Mouse (Mus musculus) lung, postnatal 10 days (tissue): Measurements from ENCODE around the gene Agl.
"Not testable (repeated sequence)": the region's sequence is repeated elsewhere in the genome, so short reads cannot be mapped to it uniquely, and the experiment has no call there.

ENCODE experiments used
- DNase-seq: peaks from one replicate; pipeline ENCODE4 v3.0.0; 2021

The Agl gene

DNA sequence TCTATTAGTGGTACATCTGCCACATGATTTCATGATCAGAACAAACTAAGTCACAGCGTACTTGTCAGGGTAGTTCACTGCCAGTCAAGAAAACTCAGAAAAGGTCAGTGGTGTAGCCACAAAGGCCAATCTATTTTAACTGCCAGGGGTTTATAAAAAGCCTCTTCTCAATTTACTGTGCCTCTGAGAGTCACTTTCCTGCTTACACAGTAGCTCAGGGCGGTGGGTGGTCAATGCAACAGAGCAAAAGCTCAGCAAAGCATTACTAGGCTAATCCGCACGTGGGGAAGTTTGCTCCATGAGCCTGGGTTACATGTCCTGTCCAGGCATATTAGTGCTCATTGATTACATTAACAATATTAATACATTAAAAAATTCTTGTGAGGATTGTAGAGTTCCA is 8.0 kb upstream of the Agl start:
- no peak for DNase-seq

DNA sequence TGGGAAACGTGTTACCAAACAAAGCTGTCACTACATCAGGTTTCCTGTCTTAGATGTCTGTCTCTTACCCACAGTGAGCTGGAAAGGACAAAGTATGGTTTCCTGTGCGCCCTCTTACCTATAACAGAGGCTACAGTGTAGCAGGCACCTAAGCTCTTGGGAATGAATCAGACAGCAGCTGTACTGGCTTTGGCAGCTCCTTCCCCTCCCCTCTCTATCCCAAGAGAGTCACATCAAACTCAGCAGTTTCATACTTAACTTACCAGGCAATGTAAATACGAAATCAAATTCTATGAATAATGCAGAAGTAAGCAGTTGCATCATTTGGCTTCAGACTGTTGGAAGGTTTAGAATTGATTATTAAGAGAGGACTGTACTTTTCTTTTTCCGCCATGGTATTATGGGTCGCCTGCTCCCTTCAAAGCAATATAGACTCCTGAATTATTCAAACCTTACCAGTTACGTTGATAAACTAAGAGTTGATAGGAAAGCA is 7.4 kb upstream of the Agl start:
- no peak for DNase-seq

DNA sequence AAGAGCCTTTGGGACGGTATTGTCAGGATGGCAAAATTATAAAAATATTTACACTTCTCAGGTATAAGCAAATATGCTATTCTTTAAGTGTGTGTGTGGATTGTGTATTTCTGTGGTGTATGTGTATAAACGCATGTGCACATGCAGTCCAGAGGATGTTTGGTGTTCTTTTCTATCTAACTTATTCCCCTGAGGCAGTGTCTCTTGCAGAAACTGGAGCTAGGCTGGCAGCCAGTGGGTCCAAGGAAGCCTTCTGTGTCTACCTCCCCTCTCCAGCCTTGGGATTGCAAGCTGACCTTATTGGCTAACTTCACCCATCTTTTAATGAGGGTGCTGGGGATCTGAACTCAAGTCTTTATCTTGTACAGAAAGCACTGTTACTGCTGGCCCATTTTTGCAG is 5.0 kb upstream of the Agl start:
- DNase-seq: no peak

DNA sequence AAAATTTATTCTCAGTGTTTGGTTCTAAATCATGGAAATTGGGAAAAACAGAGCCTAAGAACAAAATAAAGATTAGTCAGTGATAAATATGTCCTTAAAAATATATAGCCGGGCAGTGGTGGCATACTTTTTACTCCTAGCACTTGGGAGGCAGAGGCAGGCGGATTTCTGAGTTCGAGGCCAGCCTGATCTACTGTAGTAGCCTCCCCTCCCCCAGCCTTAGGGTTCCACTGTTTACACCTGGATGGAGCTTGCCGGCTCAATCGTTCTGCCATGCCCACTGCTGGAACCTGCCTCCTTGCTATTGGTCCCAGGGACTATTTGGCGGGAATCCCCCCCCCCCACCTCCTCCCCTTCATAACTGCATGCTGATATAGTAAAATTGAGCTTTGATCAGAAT is 2.4 kb upstream of the Agl start:
- not testable (repeated sequence) for DNase-seq

DNA sequence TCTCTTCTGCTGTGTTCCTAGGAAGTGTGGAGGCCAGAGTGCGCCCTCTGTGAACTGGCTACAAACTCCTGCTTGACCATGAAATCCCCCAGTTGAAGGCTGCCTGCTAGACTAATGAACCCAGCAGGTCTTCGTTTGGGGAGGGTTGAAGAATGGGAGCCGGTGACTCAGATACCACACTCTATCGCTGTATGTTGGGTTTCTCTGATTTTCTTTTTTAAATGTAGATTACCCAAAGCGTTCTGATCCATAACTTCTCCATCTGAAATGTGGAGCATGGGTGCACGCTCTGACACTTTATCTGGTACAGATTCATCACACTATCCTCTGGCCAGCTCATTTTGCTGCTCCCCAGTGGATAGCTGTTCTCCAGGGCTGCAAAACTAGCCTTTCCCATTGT is 1.3 kb upstream of the Agl start:
- no peak for DNase-seq

DNA sequence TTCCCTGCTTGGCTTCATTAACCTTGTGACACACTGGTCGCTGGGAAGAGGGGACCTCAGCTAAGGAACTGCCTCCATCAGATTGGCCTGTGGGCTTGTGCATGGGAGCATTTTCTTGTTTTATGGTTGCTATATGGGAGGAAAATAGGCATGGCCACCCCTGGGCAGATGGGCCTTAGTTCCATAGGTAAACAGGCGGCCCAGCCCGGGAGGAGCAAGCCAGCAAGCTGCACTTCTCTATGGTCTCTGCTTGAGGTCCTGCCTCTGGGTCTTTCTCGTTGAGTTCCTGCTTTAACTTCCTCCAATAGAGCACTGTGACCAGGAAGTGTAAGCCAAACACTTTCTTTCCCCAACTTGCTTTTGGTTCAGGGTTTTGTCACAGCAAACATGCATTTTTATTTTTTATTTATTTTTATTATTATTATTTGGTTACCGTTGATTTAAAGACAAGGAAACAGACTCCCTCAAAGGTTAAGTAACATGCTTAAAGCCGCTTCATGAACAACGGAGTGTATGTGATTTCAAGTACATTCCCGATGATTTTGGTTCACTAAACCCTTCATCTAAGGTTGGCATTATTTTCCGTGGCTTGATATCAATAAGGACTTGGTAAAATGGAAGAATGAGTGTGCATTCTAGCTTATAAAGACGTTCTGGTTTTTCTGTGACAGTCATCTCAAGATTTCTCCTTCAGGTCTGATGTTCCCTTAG is 696 bp upstream of the Agl start:
- DNase-seq: no peak

DNA sequence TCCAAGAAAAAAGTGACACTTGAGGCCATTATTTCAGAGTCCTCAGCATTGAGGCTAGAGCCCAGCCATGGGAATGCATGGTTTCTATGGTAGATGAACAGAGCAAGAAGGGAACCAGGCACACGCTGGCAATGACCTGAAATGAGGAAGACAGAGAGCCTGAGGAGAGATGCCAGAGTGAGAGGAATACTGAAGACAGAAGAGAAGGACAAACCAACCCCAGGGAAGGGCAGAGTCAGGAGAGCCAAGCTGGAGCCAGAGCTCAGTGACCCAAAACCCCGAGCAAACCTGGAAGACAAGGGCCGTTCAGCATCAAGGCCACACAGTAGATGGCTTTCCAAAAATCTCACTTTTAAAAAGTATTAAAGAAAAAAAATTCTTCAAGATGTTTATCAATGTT is 2.1 kb downstream of the Agl start:
- no peak for DNase-seq

DNA sequence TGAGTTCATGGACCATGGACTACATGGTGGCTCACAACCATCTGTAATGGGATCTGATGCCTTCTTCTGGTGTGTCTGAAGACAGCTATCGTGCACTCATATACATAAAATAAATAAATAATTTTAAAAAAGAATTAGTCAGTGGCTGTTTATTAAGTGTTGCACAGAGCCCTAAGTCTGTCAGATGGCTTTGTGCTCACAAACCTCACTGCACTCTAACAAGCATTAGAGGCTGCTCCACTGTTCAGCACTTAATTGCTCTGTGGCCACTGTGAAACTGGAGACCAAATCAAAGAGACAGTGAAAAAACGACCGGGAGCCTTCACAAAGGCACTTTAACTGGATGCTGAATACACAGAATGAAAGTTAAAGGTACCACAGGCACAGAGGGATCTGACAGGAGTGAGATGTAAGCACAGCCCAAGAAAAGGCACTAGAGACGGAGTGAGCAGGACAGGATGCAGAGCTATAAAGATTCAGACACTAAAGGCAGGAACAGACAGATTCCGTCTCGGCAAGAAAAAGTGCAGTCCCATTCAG is 3.1 kb downstream of the Agl start:
- DNase-seq: no peak

DNA sequence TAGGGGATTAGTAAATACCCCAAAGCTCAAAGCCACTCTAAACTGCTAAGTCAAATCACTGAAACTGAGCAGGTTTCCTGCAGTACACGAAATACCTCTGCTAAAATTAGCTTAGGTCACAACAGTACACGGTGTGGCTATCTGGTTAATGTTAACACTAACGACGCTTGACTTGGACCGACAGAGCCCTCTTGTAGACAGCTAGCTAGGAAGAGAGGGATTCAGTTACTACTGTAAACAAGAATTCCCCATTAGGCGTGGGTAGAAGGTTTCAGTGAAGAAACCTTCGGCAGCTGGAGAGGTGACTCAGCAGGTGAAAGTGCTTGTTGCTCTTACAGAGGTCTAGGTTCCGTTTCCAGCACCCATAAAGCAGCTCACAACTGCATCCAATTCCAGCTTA is 6.2 kb downstream of the Agl start:
- no peak for DNase-seq

DNA sequence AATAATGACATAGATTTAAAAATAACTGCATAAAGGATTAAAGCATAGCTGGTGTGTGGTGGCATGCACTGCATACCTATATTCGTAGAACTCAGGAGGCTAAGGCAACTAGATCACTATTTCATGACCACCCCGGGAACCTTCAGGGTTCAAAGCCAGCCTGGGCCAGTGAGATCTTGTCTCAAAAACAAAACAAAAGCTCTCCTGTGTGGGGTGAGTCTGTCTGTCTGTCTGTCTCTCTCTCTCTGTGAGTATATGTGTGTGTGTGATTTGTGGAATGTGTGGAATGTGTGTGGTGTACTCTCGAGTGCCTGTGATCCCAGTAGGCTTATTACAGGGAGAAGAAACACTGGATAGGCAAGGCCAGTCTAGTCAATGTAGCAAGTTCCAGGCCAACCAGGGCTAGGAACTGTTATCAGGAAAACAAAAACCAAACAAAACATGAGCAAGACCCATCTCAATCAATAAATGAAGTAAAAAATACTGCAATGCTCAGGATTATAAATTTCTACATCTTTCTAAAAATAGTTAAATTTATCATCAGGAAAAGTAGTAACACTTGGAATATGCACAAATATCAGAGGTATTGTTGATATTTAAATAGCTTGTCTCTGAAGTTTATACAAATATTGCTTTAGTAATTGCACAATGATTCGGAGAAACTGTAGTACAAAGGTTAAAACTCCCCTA is 9.0 kb downstream of the Agl start:
- DNase-seq: no peak

DNA sequence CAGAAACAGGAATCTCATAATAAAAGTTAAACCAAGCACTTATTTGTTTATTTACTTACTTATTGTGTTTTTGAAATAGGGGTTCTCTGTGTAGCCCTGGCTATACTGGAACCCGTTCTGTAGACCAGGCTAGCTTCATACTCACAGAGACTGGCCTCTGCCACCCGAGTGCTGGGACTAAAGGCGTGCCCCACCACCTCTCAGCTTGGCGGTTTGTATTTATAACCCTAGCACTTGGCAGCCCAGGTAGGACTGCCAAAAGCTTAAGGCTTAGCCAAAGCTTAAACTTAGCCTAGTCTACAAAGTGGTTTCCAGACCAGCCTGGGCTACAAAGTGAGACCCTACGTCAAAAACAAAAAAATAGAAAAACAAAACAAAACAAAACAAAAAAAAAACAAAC is 19.1 kb downstream of the Agl start:
- no peak for DNase-seq

DNA sequence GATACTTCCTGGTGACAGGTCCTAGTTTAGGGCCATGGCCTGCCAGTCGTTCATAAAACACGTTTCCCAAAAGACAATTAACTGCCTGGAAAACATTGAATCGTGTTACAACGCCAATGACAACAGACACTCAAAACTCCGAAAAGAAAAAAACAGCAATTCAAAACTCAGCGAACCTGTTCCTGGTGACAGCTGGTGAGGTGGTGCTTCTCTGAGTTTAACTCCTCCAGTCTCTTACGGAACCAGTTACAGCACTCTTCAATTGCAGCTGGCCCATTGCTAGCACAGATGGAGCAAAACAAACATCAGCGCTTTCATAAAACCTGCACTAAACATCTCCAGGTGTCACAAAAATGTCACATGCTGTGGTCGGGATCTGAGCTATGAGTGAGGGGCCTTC is 21.4 kb downstream of the Agl start:
- DNase-seq: no peak

DNA sequence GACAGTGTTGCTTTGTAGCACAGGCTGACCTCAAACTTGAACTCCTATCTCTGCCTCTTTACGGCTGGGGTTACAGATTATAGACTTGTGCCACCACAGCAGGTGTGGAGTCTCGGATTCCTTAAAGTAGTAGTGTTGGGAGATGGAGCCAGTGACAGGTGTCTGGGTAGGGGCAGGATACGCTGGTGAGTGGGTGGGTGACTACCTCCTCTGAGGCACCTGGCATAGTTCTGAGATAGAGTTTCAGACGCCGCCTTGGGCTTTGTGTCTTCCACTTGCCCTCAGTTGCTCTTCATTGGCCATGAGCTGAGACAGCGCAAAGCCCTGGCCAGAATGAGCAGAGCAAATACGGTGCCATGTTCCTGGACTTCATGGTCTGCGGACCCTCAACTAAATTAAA is 22.1 kb downstream of the Agl start:
- no peak for DNase-seq

DNA sequence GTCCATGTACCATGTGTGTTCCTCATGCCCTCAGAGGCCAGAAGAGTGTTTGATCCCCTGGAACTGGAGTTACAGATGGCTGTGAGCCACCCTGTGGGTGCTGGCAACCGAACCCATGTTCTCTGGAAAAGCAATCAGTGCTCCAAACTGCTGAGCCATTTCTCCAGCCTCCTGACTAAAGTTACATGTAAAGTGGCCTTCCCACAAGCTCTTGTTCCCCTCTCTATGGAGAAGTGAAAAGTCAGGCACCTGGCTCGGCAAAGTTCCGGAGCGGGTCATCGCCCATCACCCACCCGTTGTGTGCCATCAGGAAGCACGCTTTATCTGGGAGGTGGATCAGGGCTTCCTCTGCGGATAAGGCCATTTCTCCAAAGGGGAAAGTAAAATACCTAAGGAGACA is 23.2 kb downstream of the Agl start:
- DNase-seq: no peak

DNA sequence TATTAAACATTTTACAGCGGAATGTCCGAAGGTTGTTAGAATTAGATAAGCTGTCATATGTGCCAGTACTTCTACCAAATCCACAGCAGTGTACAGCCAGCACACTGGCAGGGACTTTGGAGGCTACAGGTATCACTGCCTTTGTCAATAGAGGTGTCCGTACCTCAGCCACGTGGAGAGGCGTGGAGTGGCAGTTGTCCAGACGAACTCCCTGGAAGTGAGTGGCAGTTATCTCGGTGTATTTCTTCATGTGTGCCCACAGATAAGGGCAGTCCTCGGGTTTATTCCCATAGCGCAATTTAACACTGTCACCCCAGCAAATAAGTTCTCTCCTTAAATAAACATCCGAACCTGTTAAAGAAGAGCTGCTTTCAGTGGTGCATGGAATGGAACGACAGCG is 23.7 kb downstream of the Agl start:
- no peak for DNase-seq

DNA sequence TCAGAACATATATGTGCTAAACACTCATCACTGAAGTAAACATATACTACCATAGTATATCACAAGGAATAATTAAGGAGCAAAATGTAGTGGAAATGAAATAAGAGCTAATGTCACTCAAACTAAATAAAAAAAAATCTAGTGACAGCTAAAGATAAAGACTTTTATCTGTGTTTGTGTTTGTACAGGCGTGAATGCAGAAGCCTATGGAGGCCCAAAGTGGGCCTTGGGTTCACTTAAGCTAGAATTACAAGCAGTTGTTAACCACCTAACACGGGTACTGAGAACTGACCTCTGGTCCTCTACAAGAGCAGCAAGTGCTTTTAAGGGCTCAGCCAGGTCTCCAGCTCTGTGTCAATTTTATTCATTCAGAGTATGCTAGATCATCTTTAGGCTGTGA is 31.0 kb downstream of the Agl start:
- no peak for DNase-seq

DNA sequence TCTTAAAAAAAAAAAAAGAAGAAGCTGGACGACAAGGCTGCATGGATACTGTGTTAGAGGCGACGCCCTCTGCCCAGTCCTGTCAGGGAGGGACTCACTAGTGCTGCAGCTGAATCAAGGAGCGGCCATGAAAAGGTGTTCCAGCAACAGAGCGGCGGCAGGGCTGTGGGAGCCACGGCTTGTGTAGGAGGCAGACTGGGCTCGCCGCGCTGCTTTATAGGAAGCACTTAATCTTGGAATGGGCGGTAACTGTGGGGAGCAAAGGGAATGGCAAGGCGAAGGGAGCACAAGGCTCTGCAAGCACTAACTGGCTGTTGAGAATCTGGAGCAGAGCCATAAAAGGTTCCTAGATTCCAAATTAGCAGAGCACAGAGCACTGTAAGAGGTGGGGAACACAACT is 34.1 kb downstream of the Agl start:
- no peak for DNase-seq

DNA sequence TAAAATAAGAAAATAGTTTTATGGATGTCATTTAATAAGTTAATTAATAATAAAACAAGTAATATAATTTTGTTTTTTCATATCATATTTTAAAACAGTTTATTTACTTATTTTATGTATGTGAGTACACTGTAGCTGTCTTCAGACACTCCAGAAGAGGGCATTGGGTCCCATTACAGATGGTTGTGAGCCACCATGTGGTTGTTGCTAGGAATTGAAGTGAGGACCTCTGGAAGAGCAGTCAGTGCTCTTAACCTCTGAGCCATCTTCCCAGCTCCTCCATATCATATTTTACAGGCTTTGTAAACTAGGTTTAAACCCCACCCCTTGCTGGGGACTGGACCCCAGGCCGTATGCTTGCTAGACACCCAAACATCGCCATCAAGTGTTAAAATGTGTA is 36.4 kb downstream of the Agl start:
- peak; percentile 28 for DNase-seq

DNA sequence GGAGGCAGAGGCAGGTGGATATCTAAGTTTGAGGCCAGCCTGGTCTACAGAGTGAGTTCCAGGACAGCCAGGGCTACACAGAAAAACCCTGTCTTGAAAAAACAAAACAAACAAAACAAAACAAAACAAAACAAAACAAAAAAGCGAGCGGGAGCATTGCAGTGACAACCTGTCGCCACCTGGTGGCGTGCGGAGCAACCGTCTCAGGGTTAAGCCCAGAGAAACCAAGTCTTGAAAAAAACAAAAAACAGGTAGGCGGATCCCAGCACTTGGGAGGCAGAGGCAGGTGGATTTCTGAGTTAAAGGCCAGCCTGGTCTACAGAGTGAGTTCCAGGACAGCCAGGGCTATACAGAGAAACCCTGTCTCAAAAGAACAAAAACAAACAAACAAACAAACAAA is 41.0 kb downstream of the Agl start:
- peak; percentile 11 for DNase-seq

DNA sequence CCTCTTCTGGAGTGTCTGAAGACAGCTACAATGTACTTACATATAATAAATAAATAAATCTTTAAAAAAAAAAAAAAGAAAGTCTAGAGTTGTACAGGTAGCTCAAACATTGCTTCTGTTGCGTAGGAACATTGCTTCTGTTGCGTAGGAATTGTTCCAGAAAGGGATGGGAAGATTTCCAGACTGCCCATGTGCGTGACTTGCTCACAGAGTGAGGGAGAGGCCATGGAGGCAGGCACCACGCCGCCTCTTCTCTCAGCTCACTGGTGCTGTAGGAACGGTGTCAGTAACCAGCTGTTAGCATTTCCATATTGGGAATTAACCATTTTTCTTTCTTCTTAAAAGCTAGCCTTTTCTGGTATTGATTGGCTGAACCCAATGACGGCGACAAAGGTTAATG is 55.1 kb downstream of the Agl start:
- no peak for DNase-seq

DNA sequence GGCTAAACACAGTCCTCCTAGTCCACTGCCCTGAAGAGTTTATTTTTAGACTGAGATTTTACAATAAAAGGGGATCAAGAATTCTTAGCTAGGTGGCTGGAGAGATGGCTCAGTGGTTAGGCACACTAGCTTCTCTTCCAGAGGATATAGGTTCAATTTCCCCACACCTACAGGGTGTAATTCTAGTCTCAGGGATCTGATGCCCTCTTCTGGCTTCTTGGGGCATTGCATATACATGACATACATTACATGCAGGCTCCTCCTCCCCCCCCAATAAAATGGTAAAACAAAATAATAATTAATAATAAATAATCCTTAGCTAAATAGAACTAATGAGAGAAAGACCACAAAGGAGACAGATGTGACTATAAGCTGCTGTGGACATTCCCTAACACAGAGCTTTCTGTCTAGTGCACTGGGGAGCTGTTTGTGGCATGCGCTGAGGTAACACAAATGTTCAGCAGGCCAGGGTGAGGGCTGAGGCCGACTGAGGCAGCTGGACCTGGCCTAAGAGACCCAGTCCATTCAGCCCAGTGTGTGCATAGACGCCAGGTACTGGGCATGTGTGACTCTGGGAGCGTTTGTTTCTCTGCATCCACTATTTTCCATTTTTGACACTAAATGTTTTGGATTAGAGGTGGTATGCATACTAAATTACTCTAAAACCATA is 56.6 kb downstream of the Agl start:
- DNase-seq: peak; percentile 66

DNA sequence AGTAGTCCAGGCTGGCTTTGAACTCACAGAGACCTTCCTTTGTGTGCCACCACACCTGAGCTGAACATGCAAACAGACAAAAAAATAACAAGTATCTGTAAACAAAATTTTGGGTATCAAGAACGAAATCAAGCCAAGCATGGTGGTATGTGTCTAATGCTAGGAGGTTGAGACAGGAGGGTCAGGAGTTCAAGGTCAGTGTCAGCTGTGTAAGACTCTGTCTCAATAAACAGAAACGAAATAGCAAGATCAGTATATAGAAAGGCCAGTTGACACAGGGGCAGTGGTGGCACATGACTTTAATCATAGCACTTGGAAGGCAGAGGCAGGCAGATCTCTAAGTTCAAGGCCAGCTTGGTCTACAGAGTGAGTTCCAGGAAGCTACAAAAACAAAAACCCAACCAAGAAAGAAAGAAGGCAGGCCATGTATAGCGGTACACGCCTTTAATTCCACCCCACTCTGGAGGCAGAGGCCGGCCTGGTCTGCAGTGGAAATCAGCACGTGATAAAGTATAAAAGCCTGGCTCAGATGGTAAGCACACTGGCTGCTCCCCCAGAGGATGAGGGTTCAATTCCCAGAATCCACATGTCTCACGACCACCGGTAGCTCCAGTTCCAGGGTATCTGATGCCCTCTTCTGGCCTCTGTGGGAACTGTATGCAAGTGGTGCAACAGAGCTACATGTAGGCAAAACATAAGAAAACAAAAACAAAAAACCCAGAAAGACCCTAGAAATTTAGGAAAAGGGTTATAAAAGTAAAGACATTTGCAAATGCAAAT is 59.4 kb downstream of the Agl start:
- DNase-seq: peak; percentile 58

DNA sequence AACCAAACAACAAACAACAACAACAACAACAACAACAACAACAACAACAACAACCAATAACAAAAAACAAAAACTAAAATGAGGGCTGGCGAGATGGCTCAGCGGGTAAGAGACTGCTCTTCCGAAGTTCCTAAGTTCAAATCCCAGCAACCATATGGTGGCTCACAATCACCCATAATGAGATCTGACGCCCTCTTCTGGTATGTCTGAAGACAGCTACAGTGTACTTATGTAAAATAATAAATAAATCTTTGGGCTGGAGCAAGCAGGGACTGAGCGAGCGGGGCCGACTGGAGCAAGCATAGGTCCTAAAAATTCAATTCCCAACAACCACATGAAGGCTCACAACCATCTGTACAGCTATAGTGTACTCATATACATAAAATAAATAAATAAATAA is 60.3 kb downstream of the Agl start:
- not testable (repeated sequence) for DNase-seq
